Mouse (Mus musculus) stomach, embryonic 14.5 days (tissue): ENCODE results near the gene Samd5. TPM values are rescaled to one million over a fixed set of nuclear protein-coding genes. Genes with fewer than 3 reads are reported as not detected.

Source experiments
- ATAC-seq: fragments of 200-750 bp; cut with Nextera tagmentation; 2 replicates; pipeline ENCODE4 v1.8.0; 2017; ENCODE audit warnings: low read depth, moderate TSS enrichment; ENCODE audit not compliant: insufficient number of reproducible peaks, insufficient read depth, low FRiP score
- H3K27ac ChIP-seq: fragments of 300-500 bp; sonication (generic); 2 replicates; pipeline ENCODE4 v1.5.1; 2014; ENCODE audit warnings: mild to moderate bottlenecking, low read length, moderate library complexity, mixed read lengths
- H3K27me3 ChIP-seq: fragments of 300-500 bp; sonication (generic); 2 replicates; pipeline ENCODE4 v1.6.1; 2014; ENCODE audit warnings: low read length, control low read depth, mixed read lengths; ENCODE audit not compliant: control insufficient read depth, insufficient read depth
- H3K36me3 ChIP-seq: fragments of 300-500 bp; sonication (generic); 2 replicates; pipeline ENCODE4 v1.6.1; 2014; ENCODE audit warnings: mild to moderate bottlenecking, control low read depth, low read length, moderate library complexity, mixed read lengths; ENCODE audit not compliant: control insufficient read depth, insufficient read depth
- H3K4me1 ChIP-seq: fragments of 300-500 bp; sonication (generic); 2 replicates; pipeline ENCODE4 v1.6.1; 2014; ENCODE audit warnings: low read length, control low read depth, mixed read lengths; ENCODE audit not compliant: control insufficient read depth, insufficient read depth
- H3K4me2 ChIP-seq: fragments of 300-500 bp; sonication (generic); replicated peaks from 2 replicates; pipeline ENCODE4 v1.6.1; 2014; ENCODE audit warnings: low read depth, low read length, control low read depth
- H3K4me3 ChIP-seq: fragments of 300-500 bp; sonication (generic); 2 replicates; pipeline ENCODE4 v1.5.1; 2014; ENCODE audit warnings: low read depth, low read length, control low read depth
- H3K9ac ChIP-seq: fragments of 300-500 bp; sonication (generic); replicated peaks from 2 replicates; pipeline ENCODE4 v1.6.1; 2014; ENCODE audit warnings: low read depth, mild to moderate bottlenecking, control low read depth, low read length, moderate library complexity, mixed read lengths
- H3K9me3 ChIP-seq: fragments of 300-500 bp; sonication (generic); 2 replicates; pipeline ENCODE4 v1.6.1; 2016; ENCODE audit warnings: low read depth, low read length, control low read depth; ENCODE audit not compliant: control insufficient read depth
- WGBS: fragments of 180-500 bp; shearing (Covaris S2); extraction: QIAGEN DNeasy Blood & Tissue Kit; methylation state at CpG from one replicate; pipeline ENCODE4 v1.1.7; 2014; 5-methylcytosine and 5-hydroxymethylcytosine counted together
- polyA plus RNA-seq: library from polyadenylated mRNA; unstranded; fragments of >200 nt; fragmentation: Nextera tagmentation; extraction: Ambion mirVana; gene quantifications from 2 replicates; pipeline ENCODE4 v1.2.1, GENCODE M21; 2014

The Samd5 gene
- polyA plus RNA-seq, 1 experiment from 2014 or later = 18.3 TPM

DNA sequence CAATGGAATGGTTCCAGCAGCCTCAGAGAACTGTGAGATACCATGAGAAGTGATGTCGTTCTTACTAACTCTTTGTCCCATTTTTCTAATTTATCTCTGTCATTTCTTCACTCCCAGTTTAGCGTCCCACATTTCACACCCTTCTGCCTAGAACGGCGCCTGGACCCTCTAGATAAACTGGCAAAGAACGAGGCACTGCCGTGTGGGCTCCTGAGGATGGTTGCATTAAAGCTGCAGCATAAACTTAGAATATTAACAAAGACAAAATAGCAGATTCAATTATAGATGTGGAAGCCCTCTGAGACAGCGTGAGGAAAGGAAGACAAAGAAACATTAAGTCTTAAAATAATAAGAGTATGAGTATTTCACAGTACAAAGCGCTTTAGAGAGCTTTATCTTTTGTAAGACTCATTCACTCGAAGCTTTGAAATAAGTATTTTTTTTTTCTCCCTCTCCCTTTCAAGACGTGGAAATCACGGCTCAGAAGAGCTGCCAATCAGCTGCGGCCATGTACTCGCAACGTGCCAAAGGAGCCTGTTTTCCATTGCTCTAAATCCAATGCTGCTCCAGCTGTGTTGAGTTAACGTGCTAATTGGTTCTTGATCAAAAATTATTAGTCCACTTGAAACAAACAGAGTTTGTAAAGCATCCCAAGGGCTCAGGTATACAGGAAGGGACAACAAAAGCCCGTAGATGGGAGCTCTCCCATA is 19.1 kb upstream of the Samd5 start:
- H3K9ac ChIP-seq = no peak overlapping the region
- H3K36me3 ChIP-seq = no peaks in the 10 kb centered on the region
- no peaks in the 10 kb centered on the region for H3K27me3 ChIP-seq
- H3K27ac ChIP-seq = no peak overlapping the region
- no peak overlapping the region for H3K4me3 ChIP-seq
- 72% methylated on average over 16 of the region's 16 CpGs for WGBS
- no peak overlapping the region for H3K4me2 ChIP-seq
- H3K4me1 ChIP-seq = no peaks in the 10 kb centered on the region
- H3K9me3 ChIP-seq = no peaks in the 10 kb centered on the region
- ATAC-seq = no peak

DNA sequence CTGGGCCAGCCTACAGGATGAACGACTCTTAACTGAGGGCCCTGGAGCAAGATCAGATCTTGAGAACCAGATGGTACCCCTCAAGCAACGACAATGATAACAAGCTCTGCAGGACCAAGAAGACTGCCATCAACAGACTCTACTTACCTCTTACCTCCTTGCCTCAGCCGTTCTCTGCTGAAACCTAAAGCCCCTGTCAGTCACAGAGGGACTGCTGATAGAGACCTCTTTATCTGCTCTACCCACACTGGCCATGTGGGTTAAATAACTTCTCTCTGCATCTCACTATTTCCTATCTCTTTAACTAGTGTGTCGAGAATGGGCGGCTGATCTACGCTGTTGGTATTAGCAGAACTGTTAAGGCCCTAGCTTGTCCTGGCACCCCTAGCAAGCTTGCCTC is 5.9 kb upstream of the Samd5 start:
- no peak overlapping the region for H3K9ac ChIP-seq
- H3K4me1 ChIP-seq = peaks cover 4% of the 10 kb centered on the region; the same call in 1 of the 2 replicates
- H3K4me3 ChIP-seq = no peak overlapping the region
- no peak overlapping the region for H3K4me2 ChIP-seq
- H3K36me3 ChIP-seq = no peaks in the 10 kb centered on the region
- WGBS = 80% methylated on average over 6 of the region's 6 CpGs
- no peak for ATAC-seq
- H3K9me3 ChIP-seq = no peaks in the 10 kb centered on the region
- H3K27ac ChIP-seq = no peak overlapping the region
- H3K27me3 ChIP-seq = no peaks in the 10 kb centered on the region

GRCm38 (mm10) chr10:9679911-9680310 is 4.9 kb upstream of the Samd5 start:
- no peak overlapping the region for H3K4me2 ChIP-seq

DNA sequence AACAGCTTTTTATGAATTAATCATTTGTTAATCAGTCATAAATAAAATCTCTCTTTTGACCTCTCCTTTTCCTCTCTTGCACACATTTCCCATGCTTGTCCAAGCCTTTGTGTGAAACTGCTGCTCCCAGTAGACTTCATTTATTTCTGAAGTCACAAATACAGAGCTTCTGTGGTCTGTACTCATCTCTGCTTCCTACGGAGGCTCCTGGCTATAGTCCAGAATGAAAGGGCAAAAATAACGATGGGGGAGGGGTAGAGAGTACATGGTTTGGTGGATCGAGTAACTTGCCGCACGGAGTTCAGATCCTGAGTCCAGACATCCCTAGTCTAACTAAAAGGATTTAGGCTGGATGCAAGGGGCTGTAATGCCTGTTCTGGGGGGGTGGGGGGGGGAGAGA is 3.1 kb upstream of the Samd5 start:
- no peak overlapping the region for H3K4me3 ChIP-seq
- no peaks in the 10 kb centered on the region for H3K9me3 ChIP-seq
- no peak for ATAC-seq
- H3K4me2 ChIP-seq = no peak overlapping the region
- no peak overlapping the region for H3K9ac ChIP-seq
- H3K36me3 ChIP-seq = no peaks in the 10 kb centered on the region
- peaks cover 9% of the 10 kb centered on the region; the same call in 1 of the 2 replicates for H3K4me1 ChIP-seq
- WGBS = 45% methylated on average over 5 of the region's 5 CpGs
- H3K27ac ChIP-seq = no peak overlapping the region
- H3K27me3 ChIP-seq = no peaks in the 10 kb centered on the region

More at GRCm38 (mm10) chr10:9679911-9680310, 4.9 kb upstream of the Samd5 start:
- no peak overlapping the region for H3K4me3 ChIP-seq
- no peaks in the 10 kb centered on the region for H3K27me3 ChIP-seq
- no peak overlapping the region for H3K27ac ChIP-seq
- no peak overlapping the region for H3K9ac ChIP-seq
- no peak for ATAC-seq
- H3K9me3 ChIP-seq = no peaks in the 10 kb centered on the region
- H3K36me3 ChIP-seq = no peaks in the 10 kb centered on the region
- peaks cover 5% of the 10 kb centered on the region; the same call in 1 of the 2 replicates for H3K4me1 ChIP-seq
- whole genome bisulfite sequencing = 67% methylated on average over 5 of the region's 5 CpGs

DNA sequence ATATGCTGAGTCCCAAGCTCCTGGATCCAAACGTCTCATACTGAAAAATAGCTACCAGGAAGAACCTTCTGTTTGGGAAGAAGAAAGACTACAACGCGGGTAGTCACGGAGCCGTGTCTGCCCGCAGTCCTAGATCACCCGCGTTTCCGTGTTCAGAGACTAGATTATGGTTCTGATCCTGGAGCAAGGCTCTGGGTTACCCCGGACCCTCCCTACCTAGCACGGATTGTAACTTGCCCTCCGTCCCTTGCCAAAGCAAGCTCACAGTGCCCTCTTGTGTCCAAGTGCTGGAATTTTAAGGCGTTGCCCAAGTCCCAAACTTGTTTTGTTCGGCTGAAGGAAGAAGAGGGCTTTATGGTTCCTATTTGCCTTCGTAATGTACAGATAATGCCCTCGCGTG is 1.9 kb upstream of the Samd5 start:
- peak; percentile 59; the same call in 1 of the 2 replicates for ATAC-seq
- 1% methylated on average over 17 of the region's 17 CpGs for WGBS
- no peak overlapping the region for H3K4me3 ChIP-seq
- H3K9ac ChIP-seq = no peak overlapping the region
- peak overlapping the region; percentile 87 for H3K4me2 ChIP-seq
- no peaks in the 10 kb centered on the region for H3K36me3 ChIP-seq
- H3K9me3 ChIP-seq = no peaks in the 10 kb centered on the region
- H3K27ac ChIP-seq = no peak overlapping the region
- H3K4me1 ChIP-seq = peaks cover 9% of the 10 kb centered on the region; the same call in 1 of the 2 replicates
- no peaks in the 10 kb centered on the region for H3K27me3 ChIP-seq

- ATAC-seq = no peak
Measured at GRCm38 (mm10) chr10:9676418-9676786, 1.4 kb upstream of the Samd5 start.

GRCm38 (mm10) chr10:9675550-9676417 is 776 bp upstream of the Samd5 start:
- Histone ChIP-seq H3K27ac (peak overlapping the region; percentile 79; the same call in 1 of the 2 replicates), H3K4me1 (peaks cover 9% of the 10 kb centered on the region; the same call in 1 of the 2 replicates), H3K9ac (peak overlapping the region; percentile 62; the same call in 1 of the 2 replicates), H3K4me3 (peak overlapping the region; percentile 82), H3K27me3 (no peaks in the 10 kb centered on the region), H3K36me3 (no peaks in the 10 kb centered on the region), H3K9me3 (no peaks in the 10 kb centered on the region), H3K4me2 (peak overlapping the region; percentile 87)
- ATAC-seq = peak; percentile 53; the same call in 1 of the 2 replicates
- WGBS = 4% methylated on average over 36 of the region's 36 CpGs

More at GRCm38 (mm10) chr10:9676418-9676786, 1.4 kb upstream of the Samd5 start:
- no peak overlapping the region for H3K4me3 ChIP-seq
- 13% methylated on average over 7 of the region's 7 CpGs for WGBS
- H3K9me3 ChIP-seq = no peaks in the 10 kb centered on the region
- H3K4me2 ChIP-seq = peak overlapping the region; percentile 87
- H3K36me3 ChIP-seq = no peaks in the 10 kb centered on the region
- no peaks in the 10 kb centered on the region for H3K27me3 ChIP-seq
- peaks cover 9% of the 10 kb centered on the region; the same call in 1 of the 2 replicates for H3K4me1 ChIP-seq
- H3K9ac ChIP-seq = no peak overlapping the region
- no peak overlapping the region for H3K27ac ChIP-seq

DNA sequence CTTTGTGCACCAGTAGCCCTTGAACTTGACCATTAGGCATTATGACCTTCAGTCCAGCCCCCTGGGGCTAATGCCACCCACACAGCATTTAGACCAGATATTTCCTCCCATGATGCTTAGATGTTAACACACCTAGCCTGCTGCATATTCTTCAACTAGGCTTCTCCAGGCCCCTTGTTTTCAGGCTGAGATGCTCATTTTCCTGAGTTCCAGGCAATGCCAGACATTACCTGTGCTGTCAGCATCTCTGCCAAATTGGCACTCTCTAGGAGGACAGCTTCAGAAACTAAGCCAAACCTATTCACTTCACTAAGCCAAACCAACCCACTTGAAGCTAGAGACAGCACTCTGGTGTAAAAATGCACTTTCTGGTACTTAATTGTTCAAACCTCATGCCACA is 1.7 kb downstream of the Samd5 start:
- H3K36me3 ChIP-seq = no peaks in the 10 kb centered on the region
- H3K9me3 ChIP-seq = no peaks in the 10 kb centered on the region
- H3K4me2 ChIP-seq = peak overlapping the region; percentile 87
- H3K27me3 ChIP-seq = no peaks in the 10 kb centered on the region
- H3K9ac ChIP-seq = no peak overlapping the region
- peak overlapping the region; percentile 82 for H3K4me3 ChIP-seq
- H3K4me1 ChIP-seq = peaks cover 6% of the 10 kb centered on the region; the same call in 1 of the 2 replicates
- ATAC-seq = no peak
- H3K27ac ChIP-seq = no peak overlapping the region
